Mouse (Mus musculus): Measurements from ENCODE around the gene Tdrd1.

Tdrd1 gene

DNA sequence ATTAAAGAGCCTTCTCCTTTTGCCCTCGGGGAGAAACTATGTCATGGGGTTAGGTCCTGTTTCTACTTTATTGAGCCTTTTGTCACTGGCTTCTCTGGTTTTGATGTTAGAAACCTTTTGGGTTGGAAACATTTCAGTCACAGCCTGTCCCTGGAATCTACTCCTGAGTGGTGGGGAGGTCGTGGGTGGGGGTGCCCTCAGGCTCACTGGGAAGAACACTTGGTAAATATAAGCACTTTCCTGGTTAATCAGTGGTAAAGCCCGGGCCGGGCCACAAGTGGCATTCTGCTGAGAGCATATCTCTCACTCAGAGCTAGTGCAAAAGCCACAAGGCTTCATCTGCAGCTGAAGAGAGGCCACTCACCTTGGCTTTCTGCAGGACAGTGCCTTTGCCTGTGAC, 87.8 kb downstream of the Tdrd1 start:
- no peak for DNase-seq (ENCODE audit: low read depth)

- no peak for DNase-seq (ENCODE audit: low read depth)
Measured at GRCm38 (mm10) chr19:56914658-56915057, 88.6 kb downstream of the Tdrd1 start.

- no peak for DNase-seq (ENCODE audit: low read depth)
Measured at GRCm38 (mm10) chr19:56915084-56915483, 89.1 kb downstream of the Tdrd1 start.
